Mouse (Mus musculus): ENCODE measurements at regions not wholly inside any gene's neighbourhood (a gene's known extent, or its start where the extent isn't known, plus 50 kb on each side); places are given as distances from the start of the nearest gene placed in this dataset.

DNA sequence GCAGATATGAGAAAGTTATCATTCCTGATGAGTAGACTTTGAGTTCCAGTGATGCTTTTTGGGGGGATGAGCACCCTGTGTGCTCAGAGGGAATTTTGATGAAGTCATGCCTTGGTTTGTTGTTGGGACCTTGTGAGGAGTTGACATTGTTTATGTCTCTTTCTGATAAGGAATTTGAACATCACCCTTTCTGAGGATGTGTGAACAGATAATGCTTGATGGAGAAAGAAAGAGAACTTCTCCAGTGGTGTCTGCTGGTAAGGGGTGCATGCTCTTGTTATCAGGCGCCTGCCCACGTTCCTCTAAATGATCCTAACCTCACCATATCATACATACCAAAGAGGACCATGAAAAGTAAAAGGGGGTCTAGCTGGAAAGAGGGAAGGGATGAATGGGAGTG, 413.1 kb upstream of the Zfp462 start:
- TF ChIP-seq CTCF (IDR thresholded peaks at IDR 0.05; ENCODE audit: borderline replicate concordance, insufficient read depth, low read depth, low read length): no peak
- no peak for TF ChIP-seq POLR2A (IDR thresholded peaks at IDR 0.05; ENCODE audit: borderline replicate concordance, insufficient read depth, low read length)

Measured in cerebellum, adult 2 months (tissue).